Mouse (Mus musculus): ENCODE results near the gene Spata31d1b.

Spata31d1b gene

DNA sequence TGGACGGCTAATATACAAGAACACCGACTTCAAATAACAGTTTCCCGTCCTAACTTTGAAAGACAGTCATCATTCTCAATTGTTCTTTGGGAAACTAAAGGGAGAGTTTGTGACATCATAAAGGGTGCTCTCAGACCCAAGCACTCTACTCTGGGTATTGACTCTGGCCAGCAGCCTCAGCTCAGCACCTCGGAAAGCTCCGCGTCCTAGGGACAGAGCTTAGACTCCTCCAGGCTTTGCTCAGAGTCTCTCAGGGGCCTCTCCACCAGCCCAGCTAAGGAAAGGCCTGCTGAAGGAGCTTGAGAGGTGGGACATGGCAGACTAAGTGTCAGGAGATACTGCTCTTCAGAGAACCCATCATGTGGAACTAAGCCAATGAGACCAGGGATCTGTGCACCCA lies 34.1 kb downstream of the Spata31d1b start:
- no peak for DNase-seq (ENCODE audit: low read depth in 1 of 2, low spot score in 2 of 2)

DNA sequence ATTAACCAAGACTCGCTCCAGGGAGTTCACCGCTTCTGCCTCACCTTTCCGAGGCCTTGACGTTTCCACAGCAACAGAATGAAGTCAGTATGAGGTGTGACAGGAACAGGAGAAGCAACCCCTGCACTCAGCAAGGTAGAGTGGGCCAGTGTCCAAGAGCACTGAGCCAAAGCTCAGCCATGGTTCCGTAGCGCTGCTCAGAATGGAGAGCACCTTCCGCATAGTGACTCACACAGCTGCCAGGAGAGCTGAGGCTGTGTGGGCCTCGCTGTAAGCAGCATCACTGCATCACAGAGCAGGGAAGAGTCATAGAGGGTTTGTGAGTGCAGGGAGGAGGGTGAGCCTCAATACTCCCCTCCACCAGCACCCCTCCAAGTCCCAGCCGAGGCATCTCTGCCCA lies 34.6 kb downstream of the Spata31d1b start, which contains the start of gene 1700014D04Rik:
TSS of gene 1700014D04Rik (minus strand) at position 42 of the 400 bp plus-strand sequence.
- no peak for DNase-seq (ENCODE audit: low read depth in 1 of 2, low spot score in 2 of 2)

DNA sequence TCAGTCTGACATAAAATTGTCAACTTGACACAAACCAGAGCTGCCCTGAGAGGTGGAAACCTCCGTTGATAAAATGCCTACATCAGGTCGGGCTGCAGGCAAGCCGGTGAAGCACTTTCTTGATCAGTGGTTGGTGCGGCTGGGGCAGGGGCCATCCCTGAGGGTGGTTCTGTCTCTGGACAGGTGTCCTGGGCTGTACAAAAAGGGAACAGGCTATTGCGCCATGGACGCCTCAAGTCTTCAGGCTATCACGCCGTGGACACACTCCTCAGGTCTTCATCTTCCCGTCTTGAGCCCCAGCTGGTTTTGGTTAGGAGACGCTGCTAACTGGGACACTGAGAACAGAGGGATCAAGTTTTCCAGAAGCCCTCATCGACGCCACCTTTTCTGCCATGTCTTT lies 38.2 kb downstream of the Spata31d1b start:
- no peak for DNase-seq (ENCODE audit: low read depth in 1 of 2, low spot score in 2 of 2)

DNA sequence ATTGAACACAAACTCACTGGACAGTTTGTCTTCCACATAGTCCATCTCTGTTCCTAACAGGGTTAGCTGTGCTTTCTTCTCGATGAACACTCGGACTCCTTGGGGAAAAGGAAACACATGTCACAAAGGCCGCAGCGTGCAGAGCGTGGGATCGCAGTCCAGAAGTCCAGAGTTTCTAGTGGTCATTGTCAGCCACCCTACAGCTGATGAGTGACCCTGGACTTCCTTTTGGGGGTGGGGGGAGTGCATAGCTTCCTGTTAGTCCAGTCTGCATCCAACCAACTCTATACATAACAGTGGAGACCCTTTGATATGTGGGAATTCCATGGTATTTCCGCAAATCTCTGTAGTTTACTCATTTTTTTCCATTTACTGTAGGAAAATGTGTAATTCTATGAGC lies 44.8 kb downstream of the Spata31d1b start:
- DNase-seq (ENCODE audit: low read depth in 1 of 2, low spot score in 2 of 2): no peak

DNA sequence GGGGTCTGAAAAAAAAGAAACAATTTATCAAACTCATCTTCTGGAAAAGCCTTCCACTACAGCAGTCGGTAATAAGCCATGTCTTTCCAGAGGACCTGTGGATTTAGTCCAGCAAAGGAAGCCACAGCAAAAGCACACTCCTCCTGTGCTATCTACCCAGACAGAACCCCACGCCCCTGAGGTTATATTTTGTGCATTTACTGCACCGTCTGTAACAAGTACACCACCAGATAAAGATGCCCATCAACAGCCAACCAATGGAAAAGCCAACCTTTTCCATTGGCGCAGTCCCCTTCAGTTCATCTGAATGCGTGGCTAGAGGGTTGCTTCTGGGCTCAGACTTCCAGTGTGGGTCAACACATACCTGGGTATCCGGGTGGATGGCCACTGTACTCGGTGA lies 50.7 kb downstream of the Spata31d1b start:
- no peak for DNase-seq (ENCODE audit: low read depth in 1 of 2, low spot score in 2 of 2)

DNA sequence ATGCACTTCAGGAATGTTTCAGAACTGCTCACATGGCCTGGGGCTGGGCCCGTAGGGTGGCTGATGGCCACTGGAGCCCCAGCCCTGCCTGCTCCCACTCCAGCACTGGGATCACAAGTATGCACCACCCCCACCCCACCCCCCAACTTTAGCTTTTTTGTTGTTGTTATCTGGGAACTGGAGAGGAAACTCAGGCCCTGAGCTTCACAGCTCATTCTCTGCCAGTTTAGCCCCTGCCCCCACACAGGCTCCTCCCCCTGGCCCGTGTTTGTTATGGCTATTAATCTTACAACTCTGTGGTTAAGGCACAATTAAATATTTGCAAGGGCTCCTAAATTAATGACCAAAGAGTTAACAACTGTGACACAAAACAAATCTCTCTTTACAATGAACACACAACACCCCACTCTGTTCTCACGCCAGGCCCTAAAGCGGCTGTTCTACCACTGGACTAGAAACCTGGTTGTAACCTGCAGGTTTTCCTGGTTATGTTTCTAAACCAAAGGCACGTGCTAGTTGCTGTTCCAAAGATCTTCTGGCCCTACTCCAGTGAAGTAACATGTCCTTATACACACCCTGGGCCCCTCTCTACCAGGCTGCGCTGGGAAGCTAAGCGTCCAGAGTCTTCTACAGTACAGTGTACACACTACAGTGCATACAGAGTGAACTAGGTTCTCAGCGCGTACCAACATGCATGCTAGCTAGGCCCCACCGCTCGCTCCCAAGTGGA lies 54.9 kb downstream of the Spata31d1b start:
- no peak for DNase-seq (ENCODE audit: low read depth in 1 of 2, low spot score in 2 of 2)

DNA sequence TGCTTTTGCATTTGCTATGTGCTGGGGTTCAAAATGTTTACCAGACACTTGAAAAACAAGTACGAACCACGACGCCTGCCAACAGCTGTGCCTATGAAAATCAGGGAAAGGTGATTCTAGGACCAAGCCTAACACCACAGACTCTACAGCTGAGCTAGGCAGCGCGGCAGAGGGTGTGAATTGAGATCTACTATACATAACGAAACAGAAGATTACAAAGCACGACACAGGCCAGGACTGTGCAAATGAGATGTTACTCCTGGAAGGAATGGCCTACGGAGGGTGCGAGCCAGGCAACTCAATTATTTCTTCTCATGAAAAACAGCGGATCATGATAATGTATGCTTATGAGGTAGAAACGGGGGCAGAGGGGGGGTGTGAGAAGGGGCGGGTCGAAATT lies 56.4 kb downstream of the Spata31d1b start:
- DNase-seq (ENCODE audit: low read depth in 1 of 2, low spot score in 2 of 2): no peak
